Mouse (Mus musculus) natural killer cell, adult 2 months (primary cell): ENCODE data around the gene Nnat.
A peak's percentile ranks its signal among the peaks of the same experiment; 100 is the strongest.
"Not testable (repeated sequence)": the region's sequence is repeated elsewhere in the genome, so short reads cannot be mapped to it uniquely, and the experiment has no call there.

Source experiments
- DNase-seq, 2 experiments: peaks; one replicate each; pipeline ENCODE4 v3.0.0; 2022; ENCODE audit warnings: low spot score in 2 of 2

Gene Nnat

DNA sequence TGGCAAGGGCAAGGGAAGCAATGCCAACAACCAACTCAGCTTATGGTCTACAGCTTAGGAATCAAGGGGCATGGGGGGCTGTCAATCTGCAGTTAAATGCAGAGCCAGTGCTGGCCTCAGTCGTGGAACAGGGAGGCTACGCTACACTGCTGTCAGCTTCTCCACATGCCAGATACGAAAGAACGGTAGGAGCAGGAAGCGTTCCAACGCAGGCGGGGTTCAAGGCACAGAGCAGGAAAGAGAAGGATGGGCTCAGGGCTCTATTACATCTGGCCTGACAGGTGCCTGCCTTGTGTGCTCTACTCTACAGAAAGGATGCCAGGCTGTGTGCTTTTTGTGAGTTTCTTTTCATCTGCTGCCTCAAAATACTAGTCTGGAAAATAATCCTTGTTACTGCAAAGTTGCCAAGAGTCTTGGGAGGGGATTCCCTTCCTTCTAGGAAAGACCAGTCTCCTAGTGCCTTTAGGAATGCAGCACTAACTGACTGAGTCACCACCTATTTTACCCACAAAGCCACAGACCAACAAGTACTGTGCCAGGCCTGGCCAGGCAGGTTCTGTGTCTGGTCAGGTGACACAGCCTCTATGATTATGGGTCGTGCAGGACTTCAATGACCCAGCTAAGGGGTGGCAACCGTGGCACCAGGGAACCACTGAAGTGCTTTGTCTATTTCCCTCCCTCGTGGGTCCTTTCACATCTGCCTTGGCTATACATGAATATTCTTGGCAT lies 7.6 kb upstream of the Nnat start:
- DNase-seq: no peak

DNA sequence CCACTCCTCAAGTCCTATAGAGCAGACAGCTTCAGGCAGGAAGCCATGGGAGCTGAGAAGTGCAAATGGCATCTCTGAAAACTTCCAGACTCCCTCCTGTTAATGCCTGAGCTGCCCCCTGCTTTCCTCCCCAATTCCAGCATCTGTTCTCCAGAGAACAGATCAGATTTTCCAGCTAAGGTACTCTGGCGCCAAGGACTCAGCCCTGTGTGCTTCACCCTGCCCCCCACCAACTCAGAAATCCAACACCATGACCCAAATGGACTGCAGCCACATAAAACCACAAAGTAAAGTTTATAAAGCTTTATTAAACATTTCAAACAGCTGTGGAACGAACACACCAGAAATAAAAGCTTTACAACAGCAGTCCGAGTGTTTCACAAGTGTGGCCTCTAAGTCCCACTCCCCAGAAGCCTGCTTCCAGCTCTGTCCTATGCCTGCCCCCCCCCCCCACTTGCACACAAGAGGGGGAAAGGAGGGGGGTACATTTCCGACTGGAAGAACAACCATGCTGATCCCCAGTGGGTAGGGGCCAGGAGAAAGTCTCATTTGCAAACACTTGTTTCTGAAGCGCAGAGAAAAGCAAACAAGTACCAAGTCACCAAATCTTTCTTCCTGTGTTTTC lies 3.7 kb upstream of the Nnat start:
- DNase-seq: no peak

- DNase-seq: no peak
These were observed 1.8 kb upstream of the Nnat start for GRCm38 (mm10) chr2:157558051-157558450.

DNA sequence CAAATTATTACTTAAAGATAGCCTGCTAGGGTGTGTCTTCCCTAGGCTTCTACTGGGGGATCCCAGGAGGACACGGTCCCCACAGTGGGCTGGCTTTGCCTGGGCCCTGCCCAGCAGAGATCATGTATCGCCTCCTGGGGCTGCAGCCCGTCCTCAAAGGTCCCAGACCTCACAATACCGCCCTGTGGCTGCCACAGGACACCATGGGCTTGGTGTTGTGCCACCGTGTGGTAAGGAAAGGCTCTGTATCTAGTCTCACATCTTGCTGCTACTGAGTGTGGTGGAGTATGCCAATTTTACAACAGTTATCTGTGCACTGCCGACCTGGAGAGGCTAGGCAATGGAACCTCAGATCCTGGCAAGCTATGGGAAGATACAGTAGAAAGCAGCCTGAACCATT lies 1.4 kb upstream of the Nnat start:
- DNase-seq: no peak

- no peak for DNase-seq
These were observed 438 bp upstream of the Nnat start for GRCm38 (mm10) chr2:157559440-157559839.

DNA sequence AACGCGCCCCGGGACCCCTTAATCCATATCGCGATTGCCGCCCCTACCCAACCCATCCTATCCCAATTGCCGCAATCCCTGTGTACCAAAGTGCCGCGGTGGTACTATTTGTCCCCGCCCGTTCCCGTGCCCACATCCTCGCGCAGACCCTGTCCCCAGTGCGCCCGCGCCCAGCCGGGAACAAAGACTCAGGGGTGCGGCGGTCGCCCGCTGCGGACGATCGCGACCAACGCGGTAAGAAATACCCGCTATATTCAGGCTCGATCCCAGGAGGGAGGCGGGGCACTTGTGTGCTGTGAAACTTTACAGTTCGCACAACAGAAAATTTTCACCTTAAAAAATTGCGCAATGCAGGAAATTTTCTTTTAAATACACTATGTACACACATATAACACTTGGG lies 424 bp downstream of the Nnat start:
- DNase-seq: no peak

- DNase-seq: no peak
These were observed 1.4 kb downstream of the Nnat start for GRCm38 (mm10) chr2:157561165-157561836.

GRCm38 (mm10) chr2:157563031-157563430 lies 3.2 kb downstream of the Nnat start:
- no peak for DNase-seq

GRCm38 (mm10) chr2:157564723-157565122 lies 4.8 kb downstream of the Nnat start:
- no peak for DNase-seq

GRCm38 (mm10) chr2:157565446-157565845 lies 5.6 kb downstream of the Nnat start:
- DNase-seq: no peak

DNA sequence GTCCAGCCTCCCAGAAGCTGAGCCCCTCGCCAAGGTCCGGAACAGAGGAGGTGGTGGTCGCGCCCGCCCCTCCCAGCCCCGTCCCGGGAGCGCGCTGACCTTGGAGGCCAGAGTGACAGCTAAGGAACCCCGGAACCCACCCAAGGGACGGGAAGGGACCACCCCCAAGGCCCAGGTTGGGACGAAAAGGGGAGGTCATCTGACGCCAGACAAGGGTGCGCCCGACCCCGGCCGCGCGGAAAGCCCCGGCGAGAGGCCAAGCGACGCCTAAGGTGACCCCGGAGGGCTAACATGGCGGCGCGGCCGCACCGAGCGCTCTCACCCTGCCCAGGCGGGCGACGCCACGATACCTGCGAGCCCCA lies 6.0 kb downstream of the Nnat start:
- no peak for DNase-seq

DNA sequence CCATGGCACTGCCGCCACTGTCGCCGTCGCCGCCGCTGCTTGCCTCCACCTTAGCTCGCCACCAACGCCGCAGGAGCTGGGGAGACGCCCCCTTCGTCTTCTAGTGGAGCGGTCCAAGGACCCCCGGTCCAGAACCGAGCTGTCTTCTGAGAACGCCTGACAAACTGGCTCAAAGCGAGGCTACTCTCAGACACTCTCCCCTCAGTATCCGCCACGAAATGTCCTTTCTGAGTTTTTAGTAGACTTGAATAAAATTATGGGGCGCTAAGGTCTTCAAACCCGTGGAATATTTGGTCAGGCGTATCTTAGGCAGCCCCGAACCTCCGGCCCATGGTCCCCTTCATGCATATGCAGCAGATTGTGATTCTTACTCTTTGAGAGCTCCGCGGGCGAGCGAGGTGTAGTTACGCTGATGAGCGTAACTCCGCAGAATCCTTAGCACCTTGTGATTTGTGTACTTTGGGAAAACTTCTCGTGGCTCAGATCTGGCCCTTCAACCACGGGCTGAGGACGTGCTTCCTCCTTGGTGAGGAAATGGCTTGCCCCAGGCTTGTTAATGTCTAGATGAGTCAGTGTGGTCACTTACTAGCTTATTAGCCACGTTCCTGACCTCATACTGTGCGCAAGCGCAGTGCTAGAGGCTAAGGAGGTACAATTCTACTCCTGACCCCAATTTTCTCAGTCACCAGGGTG lies 6.5 kb downstream of the Nnat start:
- DNase-seq: peak; percentile 91 to 92

- peak; percentile 16 to 26 for DNase-seq
These were observed 7.5 kb downstream of the Nnat start for GRCm38 (mm10) chr2:157567235-157567961.

GRCm38 (mm10) chr2:157568881-157569280 lies 9.0 kb downstream of the Nnat start:
- DNase-seq: no peak

DNA sequence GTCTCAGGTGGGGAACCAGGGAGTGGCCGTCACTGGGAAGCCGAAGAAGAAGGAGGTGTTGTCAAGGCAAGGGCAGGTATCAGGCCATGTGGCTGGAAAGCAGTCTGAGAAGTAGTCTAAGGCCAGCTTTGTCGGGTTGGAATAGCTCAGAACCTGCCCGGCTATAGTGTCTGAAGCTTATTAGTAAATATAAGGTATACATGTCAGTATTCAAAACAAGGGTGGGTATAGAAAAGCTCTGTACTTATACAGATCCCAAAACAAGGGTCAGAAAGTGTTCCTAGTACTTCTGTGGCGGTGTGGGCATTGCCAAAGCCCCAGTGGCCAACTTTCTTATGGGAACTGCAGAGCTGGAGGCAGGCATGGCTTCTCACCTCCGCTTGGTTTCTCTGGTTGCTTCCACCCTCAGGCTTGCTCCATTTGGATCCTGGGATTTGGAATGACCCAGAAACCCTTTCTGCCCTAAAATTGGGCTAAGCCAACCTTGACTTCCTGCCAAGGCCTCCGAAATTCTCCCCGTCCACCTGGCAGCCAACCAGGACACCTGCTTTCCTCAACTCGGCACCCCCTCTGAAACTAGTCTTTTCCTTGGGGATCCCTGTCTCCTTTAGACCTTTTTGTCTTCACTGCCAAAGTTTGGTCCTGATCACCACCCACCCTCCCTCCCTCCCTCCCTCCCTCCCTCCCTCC lies 10.1 kb downstream of the Nnat start:
- DNase-seq: no peak

GRCm38 (mm10) chr2:157571224-157571832 lies 11.4 kb downstream of the Nnat start, which contains the start of gene Blcap:
TSS of gene Blcap (minus strand) at chr2:157571274.
- peak; percentile 57 to 58 for DNase-seq

DNA sequence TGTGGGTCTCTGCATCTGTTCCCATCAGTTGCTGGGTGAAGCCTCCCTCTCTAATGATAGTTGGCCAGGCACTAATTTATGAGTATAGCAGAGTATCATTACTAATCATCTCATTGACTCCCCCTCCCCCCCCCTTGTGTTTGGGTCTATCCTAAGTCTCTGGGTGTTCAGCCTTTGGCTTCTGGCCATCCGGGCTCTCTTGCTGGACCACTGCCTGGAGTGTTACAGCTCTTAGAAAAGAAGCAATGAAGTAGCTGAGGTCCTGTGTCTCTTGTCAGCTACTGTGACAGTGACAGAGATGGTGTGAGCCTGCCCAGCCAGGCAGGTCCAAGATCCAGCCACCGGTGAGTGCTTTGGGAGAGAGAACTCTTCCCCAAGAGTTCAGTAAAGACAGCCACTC lies 12.9 kb downstream of the Nnat start:
- no peak for DNase-seq

DNA sequence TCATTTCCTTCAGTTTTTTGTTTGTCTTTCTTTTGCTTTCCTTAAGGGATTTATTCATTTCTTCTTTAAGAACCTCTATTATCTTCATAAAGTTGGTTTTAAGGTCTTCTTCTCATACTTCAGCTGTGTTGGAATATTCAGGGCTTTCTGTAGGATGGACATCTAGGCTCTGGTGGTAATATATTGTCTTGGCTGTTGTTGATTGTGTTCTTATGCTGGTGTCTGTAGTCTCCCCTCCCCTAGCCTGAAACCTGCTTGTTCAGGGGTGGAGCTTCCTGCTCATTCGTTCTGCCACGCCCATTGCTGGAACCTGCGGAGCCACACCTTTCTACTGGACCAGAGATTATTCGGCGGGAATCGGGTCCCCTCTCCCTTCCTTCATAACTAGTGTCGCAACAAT lies 25.5 kb downstream of the Nnat start:
- not testable (repeated sequence) for DNase-seq

- no peak for DNase-seq
These were observed 37.1 kb downstream of the Nnat start for GRCm38 (mm10) chr2:157596876-157597566.

- no peak for DNase-seq
These were observed 41.6 kb downstream of the Nnat start for GRCm38 (mm10) chr2:157601435-157601839.
